Mouse (Mus musculus) urinary bladder, adult 2 months (tissue): ENCODE data around the gene Acnat2. TPM values are rescaled to one million over a fixed set of nuclear protein-coding genes. Genes with fewer than 3 reads are reported as not detected.
"Not testable (repeated sequence)": the region's sequence is repeated elsewhere in the genome, so short reads cannot be mapped to it uniquely, and the experiment has no call there.

Source experiments
- DNase-seq: peaks from one replicate; pipeline ENCODE4 v3.0.0; 2022; ENCODE audit warnings: low spot score
- polyA plus RNA-seq: library from polyadenylated mRNA; depleted of rRNA; stranded (reverse); fragments of >200 nt; gene quantifications from 2 replicates; pipeline ENCODE4 v1.2.3, GENCODE M21; 2012; rRNA removed

Acnat2 gene
- polyA plus RNA-seq = not detected in 2 replicates

DNA sequence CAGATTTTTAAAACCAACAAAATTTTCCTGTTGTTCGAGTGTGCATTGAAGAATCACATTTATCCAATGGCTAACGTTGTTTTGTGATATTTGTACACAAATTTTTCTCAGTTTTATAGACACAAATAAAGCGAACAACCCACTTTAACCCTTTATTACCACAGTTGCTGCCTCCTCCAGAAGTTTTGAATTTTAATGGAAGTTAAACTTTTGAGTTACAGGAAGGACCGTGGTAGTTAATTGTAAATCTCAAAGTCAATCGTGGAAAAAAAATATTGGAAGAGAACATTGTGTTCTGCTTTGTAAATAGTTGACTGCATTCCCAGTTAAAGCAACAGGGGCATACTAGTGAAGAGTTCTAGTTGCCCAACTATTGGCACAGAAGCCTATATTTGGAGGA lies at the start of gene Acnat2:
Gene Acnat2 (minus strand): TSS at position 195 of the 400 bp plus-strand sequence.
- not testable (repeated sequence) for DNase-seq

DNA sequence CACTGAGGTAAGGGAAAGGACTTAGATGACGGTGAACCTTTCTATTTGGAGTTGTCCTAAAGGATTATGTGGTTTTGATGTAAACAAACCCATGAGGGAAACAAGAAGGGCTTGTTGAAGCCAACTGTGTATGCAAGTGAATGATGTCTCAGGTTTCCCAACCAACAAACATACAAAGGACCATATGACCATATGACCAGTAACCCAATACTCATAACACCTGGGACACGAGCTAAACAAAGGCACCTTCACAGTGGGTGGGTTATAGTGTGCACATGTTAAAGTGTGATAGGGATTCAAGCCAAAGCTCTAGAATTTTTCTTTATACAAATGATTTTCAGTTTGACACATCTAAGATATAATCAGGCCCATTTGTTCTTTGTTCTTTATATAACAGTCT lies 48.2 kb upstream of the Acnat2 start:
- no peak for DNase-seq

DNA sequence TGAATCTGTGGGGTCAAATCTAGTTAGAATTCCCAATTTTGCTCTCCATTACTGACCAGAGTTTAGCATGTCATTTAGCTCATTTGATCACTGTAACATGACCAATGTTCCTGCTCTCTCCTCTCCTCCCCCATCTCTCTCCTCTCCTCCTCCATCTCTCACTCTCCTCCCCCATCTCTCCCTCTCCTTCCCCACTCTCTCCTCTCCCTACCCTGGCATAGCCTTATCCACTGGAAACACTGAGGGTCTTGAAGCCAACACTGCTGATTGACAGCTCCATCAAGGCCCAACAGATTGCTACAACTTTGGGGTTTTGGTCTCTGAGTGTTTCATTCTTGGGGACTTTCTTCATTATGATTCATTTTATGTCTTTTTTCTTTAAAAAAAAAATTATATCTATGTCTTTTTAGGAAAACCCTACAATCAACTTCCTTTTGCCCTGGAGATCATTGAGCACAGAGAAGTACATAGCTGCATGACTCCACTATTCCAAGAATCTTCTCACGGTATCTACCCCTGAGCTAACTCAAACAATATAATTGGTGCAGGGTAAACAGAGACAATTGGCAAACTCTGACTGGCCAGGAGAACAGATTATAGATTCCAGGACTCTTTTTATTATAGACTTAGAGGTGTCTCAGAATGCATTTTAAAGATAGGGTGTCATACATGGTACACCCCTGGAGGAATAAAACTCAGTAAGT lies 44.0 kb upstream of the Acnat2 start:
- no peak for DNase-seq

DNA sequence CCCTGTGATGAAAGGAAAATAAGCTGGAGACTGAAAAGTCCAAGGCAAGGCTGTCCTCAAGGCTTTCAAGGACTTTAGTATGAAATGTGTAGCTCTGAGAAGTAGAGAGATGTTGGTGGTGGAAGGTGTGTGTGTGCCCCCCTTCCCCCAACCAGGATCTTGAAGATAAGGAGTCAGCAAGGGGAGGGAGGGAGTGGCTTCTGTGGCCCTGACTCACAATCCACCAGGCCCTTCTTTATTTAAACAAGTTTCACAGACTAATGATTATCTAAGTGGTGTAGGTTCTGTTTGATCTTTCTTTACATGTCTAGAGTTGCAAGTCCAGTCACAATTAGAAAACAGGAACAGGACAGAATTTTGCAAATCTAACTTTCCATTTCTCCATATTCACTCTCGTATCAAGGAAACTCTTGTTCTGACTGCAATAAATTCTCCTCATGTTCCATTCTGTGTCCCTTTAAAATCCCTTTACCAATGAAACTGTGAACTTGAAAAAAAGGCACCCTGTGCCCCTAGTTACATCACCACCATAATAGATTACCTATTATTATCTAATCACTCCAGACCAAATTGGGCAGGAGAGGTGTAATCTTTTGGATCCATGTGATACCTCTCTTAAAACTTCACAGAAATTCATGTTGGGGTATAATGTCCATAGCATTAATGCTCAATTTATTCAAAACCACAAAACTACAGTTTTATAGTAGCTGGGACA lies 43.3 kb upstream of the Acnat2 start:
- DNase-seq = not testable (repeated sequence)

DNA sequence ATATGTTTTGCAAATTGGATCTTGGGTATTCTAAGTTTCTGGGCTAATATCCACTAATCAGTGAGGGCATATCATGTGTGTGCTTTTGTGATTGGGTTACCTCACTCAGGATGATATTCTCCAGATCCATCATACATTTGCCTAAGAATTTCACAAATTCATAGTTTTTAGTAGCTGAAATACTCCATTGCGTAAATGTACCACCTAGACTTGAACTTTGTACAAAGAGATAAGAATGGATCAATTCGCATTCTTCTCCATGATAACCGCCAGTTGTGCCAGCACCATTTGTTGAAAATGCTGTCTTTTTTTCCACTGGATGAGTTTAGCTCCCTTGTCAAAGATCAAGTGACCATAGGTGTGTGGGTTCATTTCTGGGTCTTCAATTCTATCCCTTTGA lies 29.0 kb upstream of the Acnat2 start:
- DNase-seq = not testable (repeated sequence)

DNA sequence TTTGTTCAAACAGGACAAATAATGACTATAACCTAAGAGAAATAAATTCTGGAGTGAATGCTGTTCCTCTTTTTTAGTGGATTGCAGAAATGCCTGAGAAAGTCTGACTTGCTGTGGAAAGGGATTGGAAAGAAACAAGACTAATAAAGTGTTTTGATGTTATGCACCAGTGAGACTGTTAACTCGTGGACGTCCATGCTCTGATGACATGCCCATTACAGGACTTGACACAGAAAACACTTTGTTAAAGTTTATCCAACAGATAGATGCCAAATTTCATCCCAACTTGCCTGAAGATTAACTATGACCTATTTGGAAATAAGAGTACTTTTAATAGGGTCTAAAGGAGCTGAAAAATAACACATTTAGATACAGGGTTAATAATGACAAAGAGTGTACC lies 2.2 kb upstream of the Acnat2 start:
- not testable (repeated sequence) for DNase-seq

DNA sequence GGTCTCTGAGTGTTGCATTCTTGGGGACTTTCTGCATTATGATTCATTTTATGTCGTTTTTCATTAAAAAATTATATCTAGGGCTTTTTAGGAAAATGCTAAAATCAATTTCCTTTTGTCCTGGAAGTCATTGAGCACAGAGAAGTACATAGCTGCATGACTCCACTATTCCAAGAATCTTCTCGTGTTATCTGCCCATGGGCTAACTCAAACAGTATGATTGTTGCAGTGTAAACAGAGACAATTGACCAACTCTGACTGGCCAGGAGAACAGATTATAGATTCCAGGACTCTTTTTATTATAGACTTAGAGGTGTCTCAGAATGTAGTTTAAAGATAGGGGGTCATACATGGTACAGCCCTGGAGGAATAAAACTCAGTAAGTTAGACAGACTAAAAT lies 21.1 kb downstream of the Acnat2 start:
- DNase-seq = no peak

DNA sequence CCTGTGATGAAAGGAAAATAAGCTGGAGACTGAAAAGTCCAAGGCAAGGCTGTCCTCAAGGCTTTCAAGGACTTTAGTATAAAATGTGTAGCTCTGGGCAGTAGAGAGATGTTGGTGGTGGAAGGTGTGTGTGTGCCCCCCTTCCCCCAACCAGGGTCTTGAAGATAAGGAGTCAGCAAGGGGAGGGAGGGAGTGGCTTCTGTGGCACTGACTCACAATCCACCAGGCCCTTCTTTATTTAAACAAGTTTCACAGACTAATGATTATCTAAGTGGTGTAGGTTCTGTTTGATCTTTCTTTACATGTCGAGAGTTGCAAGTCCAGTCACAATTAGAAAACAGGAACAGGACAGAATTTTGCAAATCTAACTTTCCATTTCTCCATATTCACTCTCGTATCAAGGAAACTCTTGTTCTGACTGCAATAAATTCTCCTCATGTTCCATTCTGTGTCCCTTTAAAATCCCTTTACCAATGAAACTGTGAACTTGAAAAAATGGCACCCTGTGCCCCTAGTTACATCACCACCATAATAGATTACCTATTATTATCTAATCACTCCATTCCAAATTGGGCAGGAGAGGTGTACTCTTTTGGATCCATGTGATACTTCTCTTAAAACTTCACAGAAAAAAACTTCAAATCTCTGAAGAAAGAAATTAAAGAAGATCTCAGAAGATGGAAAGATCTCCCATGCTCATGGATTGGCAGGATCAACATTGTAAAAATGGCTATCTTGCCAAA lies 24.2 kb downstream of the Acnat2 start:
- DNase-seq = not testable (repeated sequence)

DNA sequence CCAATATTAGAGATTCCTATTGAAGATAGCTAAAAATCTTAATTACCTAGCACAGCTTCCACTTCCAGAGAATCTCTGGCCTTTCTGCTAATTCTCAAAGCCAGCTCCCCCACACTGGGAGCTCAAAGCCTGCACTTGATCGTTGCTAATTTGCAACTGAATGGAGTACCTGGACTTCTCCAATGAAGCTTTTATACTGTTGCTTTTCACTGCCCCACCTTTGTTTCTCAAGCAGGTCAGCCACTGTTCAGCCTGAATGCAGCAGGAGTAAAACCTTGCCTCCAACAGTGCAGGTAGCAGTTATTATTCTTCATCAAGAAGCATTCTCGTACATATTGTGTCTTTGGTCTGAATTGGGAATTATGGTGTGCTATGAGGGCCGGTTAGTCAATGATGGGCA lies 39.9 kb downstream of the Acnat2 start:
- DNase-seq = not testable (repeated sequence)

DNA sequence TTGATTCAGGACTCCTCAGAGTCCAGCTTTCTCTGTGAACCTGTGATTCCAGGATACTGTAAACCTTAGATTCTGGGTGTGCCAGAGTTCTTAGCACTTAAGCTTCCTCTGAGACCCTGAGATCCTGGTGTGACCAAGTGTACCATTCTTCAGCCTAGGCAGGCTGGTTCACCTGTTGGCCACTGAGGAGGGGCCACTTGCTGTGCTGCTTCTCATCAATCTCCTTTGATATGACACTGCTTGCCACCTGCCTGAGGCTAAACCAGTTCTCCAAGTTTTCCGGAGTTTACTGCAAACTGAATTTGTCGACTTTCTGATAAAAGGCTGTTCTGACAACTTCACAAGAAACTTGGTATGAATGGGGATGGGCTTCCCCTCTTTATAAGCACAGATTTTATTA lies 50.9 kb downstream of the Acnat2 start:
- no peak for DNase-seq

DNA sequence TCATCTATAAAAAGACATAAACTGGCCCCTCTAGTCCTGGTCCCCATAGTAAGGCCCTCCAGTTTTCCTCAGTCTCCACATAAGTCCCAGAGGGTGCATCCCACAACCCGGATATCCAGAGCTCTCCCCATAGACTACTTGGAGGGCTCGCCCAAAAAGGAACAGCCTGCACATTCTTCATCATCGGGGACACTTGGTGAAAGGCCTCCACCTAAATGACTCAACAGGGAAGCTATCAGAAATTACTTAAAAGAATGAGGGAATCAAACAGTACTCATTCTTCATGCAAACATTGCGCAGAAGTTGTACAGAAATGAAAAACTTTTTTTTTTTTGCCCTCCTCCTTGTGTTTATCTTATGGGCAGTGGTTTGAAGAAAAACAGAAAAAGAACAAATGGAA lies 57.5 kb downstream of the Acnat2 start:
- DNase-seq = no peak

DNA sequence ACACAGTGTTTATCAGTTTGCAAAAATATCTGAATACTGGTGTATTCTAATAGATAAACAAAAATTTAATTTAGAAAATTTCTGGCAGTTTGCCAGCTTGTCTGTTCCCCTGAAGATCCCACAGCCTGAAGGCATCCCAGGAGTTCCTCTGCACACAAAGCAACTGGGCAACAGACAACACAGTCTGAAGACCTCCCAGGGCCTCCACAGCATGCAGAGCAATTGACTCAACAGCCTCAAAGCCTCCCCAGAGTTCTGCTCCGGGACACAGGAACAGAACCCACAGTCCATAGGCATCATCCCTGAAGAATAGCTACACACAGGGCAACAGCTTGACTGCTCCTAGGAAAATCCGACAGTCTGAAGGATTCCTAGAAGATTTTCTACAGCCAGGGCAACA lies 59.3 kb downstream of the Acnat2 start:
- DNase-seq = no peak

DNA sequence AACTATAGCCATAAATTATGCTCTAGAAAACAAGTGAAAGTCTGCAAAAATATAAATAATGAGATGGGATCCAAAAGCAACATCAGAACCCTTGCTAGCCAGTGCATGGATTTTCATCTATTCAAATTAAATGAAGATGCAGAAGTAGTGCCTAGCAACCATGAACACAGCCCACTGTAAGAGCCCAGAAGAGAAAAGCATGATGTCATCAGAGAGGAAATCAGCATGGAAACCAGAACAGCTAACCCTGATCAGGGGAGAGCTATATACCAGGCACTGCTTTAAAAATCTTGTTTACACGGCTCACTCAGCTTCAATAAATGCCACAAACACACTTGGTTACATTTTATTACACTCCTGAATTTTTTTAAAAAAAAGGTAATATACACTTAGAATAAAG lies 60.0 kb downstream of the Acnat2 start:
- DNase-seq = not testable (repeated sequence)

DNA sequence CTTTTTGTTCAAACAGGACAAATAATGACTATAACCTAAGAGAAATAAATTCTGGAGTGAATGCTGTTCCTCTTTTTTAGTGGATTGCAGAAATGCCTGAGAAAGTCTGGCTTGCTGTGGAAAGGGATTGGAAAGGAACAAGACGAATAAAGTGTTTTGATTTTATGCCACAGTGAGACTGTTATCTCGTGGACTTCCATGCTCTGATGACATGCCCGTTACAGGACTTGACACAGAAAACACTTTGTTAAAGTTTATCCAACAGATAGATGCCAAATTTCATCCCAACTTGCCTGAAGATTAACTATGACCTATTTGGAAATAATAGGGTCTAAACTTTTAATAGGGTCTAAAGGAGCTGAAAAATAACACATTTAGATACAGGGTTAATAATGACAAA lies 67.9 kb downstream of the Acnat2 start:
- not testable (repeated sequence) for DNase-seq

DNA sequence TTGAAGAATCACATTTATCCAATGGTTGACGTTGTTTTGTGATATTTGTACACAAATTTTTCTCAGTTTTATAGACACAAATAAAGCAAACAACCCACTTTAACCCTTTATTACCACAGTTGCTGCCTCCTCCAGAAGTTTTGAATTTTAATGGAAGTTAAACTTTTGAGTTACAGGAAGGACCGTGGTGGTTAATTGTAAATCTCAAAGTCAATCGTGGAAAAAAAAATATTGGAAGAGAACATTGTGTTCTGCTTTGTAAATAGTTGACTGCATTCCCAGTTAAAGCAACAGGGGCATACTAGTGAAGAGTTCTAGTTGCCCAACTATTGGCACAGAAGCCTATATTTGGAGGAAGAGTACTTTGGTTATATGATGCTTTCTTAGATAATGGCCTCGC lies 70.0 kb downstream of the Acnat2 start:
- not testable (repeated sequence) for DNase-seq

Other genes starting within 250 kb of the Acnat2 start
- gene Acnat1, start 65.8 kb upstream of the Acnat2 start, polyA plus RNA-seq = not detected in 2 replicates
- not detected in 2 replicates for gene Baat, start 98.4 kb upstream of the Acnat2 start, polyA plus RNA-seq
- 12.1 and 14.4 TPM in 2 replicates for gene Mrpl50, start 112.9 kb upstream of the Acnat2 start, polyA plus RNA-seq
- gene Zfp189, start 113.0 kb upstream of the Acnat2 start, polyA plus RNA-seq = 2.2 and 2.7 TPM in 2 replicates
- 0.19 and 0.33 TPM in 2 replicates for gene Aldob, start 141.4 kb upstream of the Acnat2 start, polyA plus RNA-seq
- gene Tmem246, start 189.7 kb upstream of the Acnat2 start, polyA plus RNA-seq = 55.7 and 56.8 TPM in 2 replicates
- gene Rnf20, start 223.9 kb upstream of the Acnat2 start, polyA plus RNA-seq = 34.5 and 35.2 TPM in 2 replicates